Mouse (Mus musculus) embryonic facial prominence, embryonic 10.5 days (tissue): ENCODE results near the gene Cdipt. TPM values are rescaled to one million over a fixed set of nuclear protein-coding genes. Genes with fewer than 3 reads are reported as not detected.

Source experiments
- DNase-seq: peaks from one replicate; pipeline ENCODE4 v3.0.0-alpha.2; 2017; ENCODE audit warnings: low spot score
- H3K27ac ChIP-seq: fragments of 300-500 bp; sonication (generic); replicated peaks from 2 replicates; pipeline ENCODE4 v1.5.1; 2016; ENCODE audit warnings: mild to moderate bottlenecking
- H3K27me3 ChIP-seq: fragments of 300-500 bp; sonication (generic); replicated peaks from 2 replicates; pipeline ENCODE4 v1.6.1; 2016; ENCODE audit warnings: low read depth, mild to moderate bottlenecking; ENCODE audit not compliant: poor library complexity, severe bottlenecking
- H3K36me3 ChIP-seq: fragments of 300-500 bp; sonication (generic); replicated peaks from 2 replicates; pipeline ENCODE4 v1.6.1; 2016; ENCODE audit warnings: mild to moderate bottlenecking, moderate library complexity
- H3K4me1 ChIP-seq: fragments of 300-500 bp; sonication (generic); 2 replicates; pipeline ENCODE4 v1.6.1; 2016
- H3K4me3 ChIP-seq: fragments of 300-500 bp; sonication (generic); 2 replicates; pipeline ENCODE4 v1.5.1; 2016; ENCODE audit warnings: mild to moderate bottlenecking, moderate library complexity
- H3K9me3 ChIP-seq: fragments of 300-500 bp; sonication (generic); 2 replicates; pipeline ENCODE4 v1.6.1; 2016; ENCODE audit warnings: mild to moderate bottlenecking
- WGBS: fragments of 180-500 bp; shearing (Covaris S2); methylation state at CpG from one replicate; pipeline ENCODE4 v1.1.7; 2016; 5-methylcytosine and 5-hydroxymethylcytosine counted together
- polyA plus RNA-seq: library from polyadenylated mRNA; unstranded; fragments of >200 nt; fragmentation: Nextera tagmentation; extraction: Ambion mirVana; gene quantifications from 2 replicates; pipeline ENCODE4 v1.2.1, GENCODE M21; 2016

Cdipt gene
- polyA plus RNA-seq, 1 experiment from 2014 or later, result 85.2 TPM

DNA sequence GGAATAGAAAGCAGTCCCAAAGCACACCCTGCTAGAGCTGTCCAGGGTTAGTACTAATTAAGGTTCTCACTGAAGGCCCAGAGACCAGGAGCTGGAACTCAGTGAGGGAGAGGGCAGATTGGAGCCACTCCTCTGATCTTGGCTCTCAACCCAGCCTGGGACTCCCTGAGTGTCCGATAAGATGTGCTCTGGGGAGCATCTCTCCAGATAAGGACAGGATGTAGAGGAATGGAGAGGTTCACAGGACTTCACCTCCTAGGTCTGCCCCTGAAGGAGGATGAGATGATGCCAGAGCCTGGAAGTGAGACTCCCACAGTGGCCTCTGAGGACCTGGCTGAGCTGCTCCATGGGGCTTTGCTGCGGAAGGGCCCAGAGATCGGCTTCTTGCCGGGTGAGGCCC is 24.0 kb upstream of the Cdipt start:
- Histone ChIP-seq H3K4me3 (peak overlapping the region; percentile 67; the same call in 1 of the 2 replicates), H3K4me1 (peaks cover 35% of the 10 kb centered on the region), H3K36me3 (0 out of 2 replicates have a peak, but pooled peaks cover 5% of the 10 kb centered on the region), H3K9me3 (no peaks in the 10 kb centered on the region), H3K27me3 (peaks cover 60% of the 10 kb centered on the region), H3K27ac (no peak overlapping the region)
- 20% methylated on average over 4 of the region's 4 CpGs for WGBS
- no peak for DNase-seq

DNA sequence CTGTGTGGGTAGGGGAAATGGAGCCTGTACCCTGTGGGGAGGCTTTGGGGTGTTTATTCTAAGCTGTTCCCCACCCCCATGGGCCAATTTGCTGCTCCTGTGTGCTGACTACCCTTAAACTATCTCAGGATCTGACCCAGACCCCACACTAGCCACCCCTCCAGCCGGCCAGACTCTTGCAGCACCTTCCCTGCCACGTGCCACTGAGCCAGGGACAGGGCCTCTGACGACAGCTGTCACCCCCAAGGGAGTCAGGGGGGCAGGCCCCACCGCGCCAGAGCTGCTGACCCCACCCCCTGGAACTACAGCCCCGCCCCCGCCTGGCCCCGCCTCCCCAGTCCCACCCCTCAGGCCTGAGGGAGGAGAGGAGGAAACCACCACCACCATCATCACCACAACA is 23.1 kb upstream of the Cdipt start:
- no peak overlapping the region for H3K27ac ChIP-seq
- under 1% methylated on average over 8 of the region's 8 CpGs for WGBS
- peaks cover 60% of the 10 kb centered on the region for H3K27me3 ChIP-seq
- no peak overlapping the region for H3K4me3 ChIP-seq
- peaks cover 35% of the 10 kb centered on the region for H3K4me1 ChIP-seq
- DNase-seq, result no peak
- H3K36me3 ChIP-seq, result no peaks in the 10 kb centered on the region
- no peaks in the 10 kb centered on the region for H3K9me3 ChIP-seq

DNA sequence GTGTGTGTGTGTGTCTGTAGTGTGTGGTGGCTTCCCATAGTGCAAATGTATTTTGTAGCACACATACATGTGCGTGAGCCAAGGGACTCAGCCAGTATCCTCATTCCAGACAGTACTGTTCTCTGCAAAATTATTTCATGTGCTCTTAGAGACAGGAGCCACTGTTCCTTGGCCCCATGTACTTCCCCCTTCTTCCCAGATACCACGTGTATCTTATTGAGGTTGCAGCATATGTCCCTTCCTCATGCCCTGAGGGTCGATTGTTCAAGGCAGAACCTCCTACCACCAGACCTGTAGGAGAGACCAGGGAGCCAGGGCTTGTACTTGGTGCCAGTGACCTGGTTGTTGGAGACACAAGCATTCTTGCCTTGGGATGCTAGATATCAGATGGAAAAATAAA is 20.6 kb upstream of the Cdipt start:
- 67% methylated on average over 3 of the region's 3 CpGs for WGBS
- Histone ChIP-seq H3K9me3 (no peaks in the 10 kb centered on the region), H3K4me3 (no peak overlapping the region), H3K4me1 (peaks cover 19% of the 10 kb centered on the region), H3K36me3 (no peaks in the 10 kb centered on the region), H3K27ac (no peak overlapping the region), H3K27me3 (peaks cover 37% of the 10 kb centered on the region)
- no peak for DNase-seq

DNA sequence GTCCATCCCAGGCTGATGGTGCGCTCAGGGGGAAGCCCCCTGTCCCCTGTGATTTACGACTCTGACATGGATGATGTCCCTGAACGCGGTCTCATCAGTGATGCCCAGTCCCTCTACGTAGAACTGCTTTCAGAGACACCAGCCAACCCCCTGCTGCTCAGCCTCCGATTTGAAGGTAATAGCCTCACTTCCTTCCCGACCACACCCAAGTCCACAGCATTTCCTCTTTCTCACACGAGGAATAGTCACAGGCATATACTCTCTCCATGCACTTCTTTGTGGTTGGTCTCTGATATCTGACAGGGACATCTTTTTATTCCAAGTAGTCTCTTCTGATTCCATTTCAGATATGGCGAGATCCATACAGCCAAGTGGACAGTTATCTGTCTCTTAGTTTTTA is 15.9 kb upstream of the Cdipt start:
- Histone ChIP-seq H3K4me1 (peaks cover 7% of the 10 kb centered on the region), H3K4me3 (no peak overlapping the region), H3K27me3 (peaks cover 36% of the 10 kb centered on the region), H3K27ac (no peak overlapping the region), H3K9me3 (no peaks in the 10 kb centered on the region), H3K36me3 (no peaks in the 10 kb centered on the region)
- 78% methylated on average over 9 of the region's 9 CpGs for WGBS
- no peak for DNase-seq

DNA sequence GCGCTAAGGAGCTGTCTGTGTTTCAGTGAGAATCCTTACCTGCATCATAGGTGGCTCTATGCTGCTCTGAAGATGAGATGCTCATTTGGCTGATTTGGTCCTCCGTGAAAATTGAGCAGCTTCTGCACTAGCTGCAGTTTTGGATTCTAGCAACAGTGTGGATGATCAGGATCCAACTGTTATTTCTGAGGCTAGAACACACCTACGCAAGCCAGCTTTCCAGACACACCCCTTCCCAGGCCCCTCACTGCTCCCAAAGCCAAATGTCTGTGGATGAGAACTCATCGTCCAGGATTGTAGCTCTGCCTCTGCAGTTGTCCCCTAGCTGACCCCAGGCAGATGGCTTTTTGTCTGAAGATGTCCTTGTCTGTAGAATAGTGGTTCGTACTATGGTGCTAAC is 14.6 kb upstream of the Cdipt start:
- 89% methylated on average over 5 of the region's 5 CpGs for WGBS
- no peaks in the 10 kb centered on the region for H3K36me3 ChIP-seq
- H3K27me3 ChIP-seq, result peaks cover 36% of the 10 kb centered on the region
- no peak for DNase-seq
- no peak overlapping the region for H3K27ac ChIP-seq
- H3K9me3 ChIP-seq, result no peaks in the 10 kb centered on the region
- no peak overlapping the region for H3K4me3 ChIP-seq
- H3K4me1 ChIP-seq, result peaks cover 7% of the 10 kb centered on the region

DNA sequence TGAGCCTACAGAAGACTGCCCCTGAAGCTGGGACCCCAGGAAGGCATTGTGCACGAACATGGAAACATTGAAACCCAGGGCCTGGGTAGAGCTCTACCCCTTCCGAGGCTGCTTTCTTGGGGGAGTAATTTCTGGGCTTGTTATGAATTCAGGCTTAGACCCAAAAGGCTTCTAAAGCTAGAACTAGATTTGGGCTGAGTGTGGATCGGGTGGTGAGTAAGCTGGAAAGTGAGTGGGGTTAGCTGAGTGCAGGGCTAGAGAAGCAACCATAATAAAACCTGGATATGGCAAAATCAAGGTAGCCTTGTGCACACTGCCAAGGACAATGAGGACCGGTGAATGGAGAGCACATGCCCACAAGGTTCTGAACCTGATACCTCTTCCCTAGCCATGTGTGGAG is 13.7 kb upstream of the Cdipt start:
- peaks cover 36% of the 10 kb centered on the region for H3K27me3 ChIP-seq
- WGBS, result 83% methylated on average over 4 of the region's 4 CpGs
- H3K4me1 ChIP-seq, result peaks cover 7% of the 10 kb centered on the region
- H3K36me3 ChIP-seq, result no peaks in the 10 kb centered on the region
- H3K27ac ChIP-seq, result no peak overlapping the region
- DNase-seq, result no peak
- H3K4me3 ChIP-seq, result no peak overlapping the region
- H3K9me3 ChIP-seq, result no peaks in the 10 kb centered on the region

DNA sequence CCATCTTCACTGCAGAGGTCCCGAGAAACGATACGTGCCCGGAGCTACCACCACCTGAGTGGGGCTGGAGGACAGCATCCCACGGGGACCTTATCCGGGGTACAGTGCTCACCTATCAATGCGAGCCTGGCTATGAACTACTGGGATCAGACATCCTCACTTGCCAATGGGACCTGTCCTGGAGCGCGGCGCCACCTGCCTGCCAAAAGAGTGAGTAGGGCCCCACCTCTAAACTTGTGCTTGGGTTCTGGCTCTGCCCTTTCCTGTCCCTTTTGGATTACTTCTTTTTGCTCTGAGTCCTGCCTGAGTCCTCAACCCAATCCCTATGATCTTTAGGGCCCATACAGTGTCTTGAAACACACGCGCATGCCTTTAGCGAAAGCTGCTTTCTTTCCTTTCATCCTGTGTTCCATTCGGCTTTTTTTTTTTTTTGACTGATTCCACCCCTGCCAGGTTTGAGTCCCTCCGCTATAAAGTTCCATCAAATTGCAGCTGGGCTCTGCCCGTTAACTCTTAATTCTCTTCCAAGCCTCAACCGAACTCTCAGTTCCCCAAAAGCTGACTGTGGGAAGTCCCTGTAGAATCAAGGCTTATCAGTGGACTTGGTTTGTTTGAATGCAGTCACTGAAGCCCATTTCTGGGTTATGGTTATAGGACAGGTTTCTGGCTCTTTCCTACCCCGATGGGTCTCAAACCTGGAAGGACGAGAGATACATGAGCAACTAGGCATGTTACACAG is 12.0 kb upstream of the Cdipt start:
- H3K36me3 ChIP-seq, result no peaks in the 10 kb centered on the region
- no peaks in the 10 kb centered on the region for H3K9me3 ChIP-seq
- peaks cover 7% of the 10 kb centered on the region for H3K4me1 ChIP-seq
- peak; percentile 61 for DNase-seq
- H3K4me3 ChIP-seq, result peak overlapping the region; percentile 22; the same call in 1 of the 2 replicates
- peaks cover 36% of the 10 kb centered on the region for H3K27me3 ChIP-seq
- 28% methylated on average over 19 of the region's 19 CpGs for WGBS
- H3K27ac ChIP-seq, result no peak overlapping the region

DNA sequence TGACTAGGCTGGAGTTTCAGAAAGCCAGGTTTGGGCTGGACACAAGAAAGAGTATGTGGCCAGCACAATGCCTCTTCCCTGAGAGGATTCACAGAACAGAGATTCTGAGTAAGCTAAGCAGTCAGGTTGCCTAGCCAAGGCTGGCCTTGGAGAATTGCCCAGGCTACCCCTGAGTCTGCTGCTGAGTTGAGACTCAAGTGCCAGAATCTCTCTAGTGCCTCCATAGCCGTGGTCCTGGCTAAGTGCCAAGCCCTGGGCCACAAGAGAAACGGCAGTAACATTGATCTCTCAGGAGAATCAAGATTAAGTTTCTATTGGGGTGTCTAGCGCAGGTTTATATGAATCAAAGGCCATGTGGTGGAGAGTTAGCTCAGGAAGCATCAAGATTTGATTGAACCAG is 10.1 kb upstream of the Cdipt start:
- WGBS, result 89% methylated on average over 3 of the region's 3 CpGs
- Histone ChIP-seq H3K4me1 (peaks cover 7% of the 10 kb centered on the region), H3K4me3 (no peak overlapping the region), H3K36me3 (no peaks in the 10 kb centered on the region), H3K27ac (no peak overlapping the region), H3K27me3 (peaks cover 36% of the 10 kb centered on the region), H3K9me3 (no peaks in the 10 kb centered on the region)
- no peak for DNase-seq

DNA sequence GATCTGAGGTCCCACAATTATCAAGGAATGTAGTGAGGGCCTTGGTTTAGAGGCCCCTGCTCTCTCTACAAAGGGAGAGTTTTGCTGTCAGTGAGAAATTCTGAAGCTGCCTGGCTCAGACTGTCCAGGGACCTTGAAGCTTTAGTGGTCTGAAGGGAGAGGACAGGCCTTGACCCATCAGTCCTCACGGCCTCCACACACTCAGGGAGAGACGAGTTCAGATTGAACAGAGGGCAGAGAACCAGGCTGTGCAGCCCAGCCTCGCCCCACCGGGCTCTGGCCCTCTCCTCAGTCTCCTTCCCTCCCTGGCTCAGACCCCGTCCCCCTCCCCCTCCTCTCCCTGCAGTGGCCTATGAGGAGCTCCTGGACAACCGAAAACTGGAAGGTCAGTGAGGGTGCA is 8.4 kb upstream of the Cdipt start:
- no peak for DNase-seq
- Histone ChIP-seq H3K4me1 (peaks cover 7% of the 10 kb centered on the region), H3K27me3 (peaks cover 22% of the 10 kb centered on the region), H3K9me3 (no peaks in the 10 kb centered on the region), H3K4me3 (no peak overlapping the region), H3K27ac (no peak overlapping the region), H3K36me3 (no peaks in the 10 kb centered on the region)
- WGBS, result 68% methylated on average over 6 of the region's 6 CpGs

DNA sequence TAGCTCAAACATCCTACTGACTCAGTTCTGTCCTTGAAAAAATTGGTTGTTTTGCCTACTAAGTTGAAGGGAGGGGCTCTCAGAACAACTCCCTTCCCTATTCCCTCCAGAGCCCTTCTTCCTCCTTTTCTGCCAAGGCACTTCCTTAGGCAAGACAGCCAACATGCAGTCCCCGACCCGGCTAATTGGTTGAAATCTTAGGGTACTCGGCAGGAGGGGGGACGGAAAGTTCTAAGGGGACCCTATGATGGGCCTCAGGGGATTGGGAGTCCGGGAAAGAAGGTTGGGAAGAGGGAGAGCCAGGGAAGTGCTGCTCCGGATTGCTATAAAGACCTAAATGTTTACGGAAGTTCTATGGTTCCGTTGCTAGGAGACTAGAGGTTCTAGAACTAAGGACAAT is 221 bp upstream of the Cdipt start:
- Histone ChIP-seq H3K27ac (peak overlapping the region; percentile 98), H3K36me3 (peaks cover 27% of the 10 kb centered on the region), H3K4me3 (peak overlapping the region; percentile 94), H3K9me3 (no peaks in the 10 kb centered on the region), H3K4me1 (peaks cover 17% of the 10 kb centered on the region), H3K27me3 (no peaks in the 10 kb centered on the region)
- WGBS, result 13% methylated on average over 8 of the region's 8 CpGs
- no peak for DNase-seq

DNA sequence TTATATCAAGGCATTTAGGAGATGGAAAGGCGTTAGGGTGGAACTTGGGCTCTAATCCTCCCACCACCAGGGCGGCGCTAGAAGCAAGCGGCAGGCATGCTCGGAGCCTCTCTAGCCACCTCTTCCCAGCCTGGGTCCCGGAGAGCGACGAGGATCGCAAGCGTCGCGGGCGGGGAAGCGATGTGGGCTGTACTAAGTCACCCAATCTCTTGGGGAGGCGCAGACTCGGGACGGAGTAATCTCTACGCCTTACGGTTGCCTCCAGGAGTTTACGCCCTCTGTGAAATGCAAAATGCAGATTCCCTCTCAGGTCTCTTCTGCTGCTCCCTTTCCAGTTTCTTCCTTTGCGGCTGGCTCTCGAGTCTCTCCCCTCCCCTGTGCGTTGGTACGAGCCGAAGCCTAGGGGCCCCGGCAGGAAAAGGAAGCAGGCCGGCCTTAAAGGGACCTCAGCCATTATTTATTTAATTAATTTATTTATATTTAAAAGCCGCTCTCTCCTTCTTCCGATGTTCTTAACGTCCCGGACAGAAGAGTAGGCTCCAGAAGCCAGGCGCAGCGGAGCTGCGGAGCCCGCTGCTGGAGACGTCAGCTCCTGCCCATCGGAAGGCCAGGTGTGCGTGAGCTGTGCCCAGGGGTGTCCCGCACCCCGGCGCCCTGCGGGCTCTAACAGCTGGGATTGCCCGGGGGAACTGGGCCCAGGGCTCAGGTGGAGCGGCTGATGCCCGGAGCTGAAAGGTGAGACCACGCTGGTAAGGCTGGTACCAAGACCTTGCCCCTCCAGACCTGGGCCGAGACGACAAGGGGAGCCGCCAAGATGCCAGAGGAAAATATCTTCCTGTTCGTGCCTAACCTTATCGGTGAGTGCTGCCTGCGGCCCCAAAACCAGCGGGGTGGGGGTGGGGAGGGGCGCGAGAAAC is 494 bp downstream of the Cdipt start, which contains the start of gene Cdiptos:
Cdiptos (minus strand) TSS at position 149 of the 917 bp plus-strand sequence.
- H3K4me1 ChIP-seq, result peaks cover 17% of the 10 kb centered on the region
- peaks cover 33% of the 10 kb centered on the region for H3K36me3 ChIP-seq
- H3K27me3 ChIP-seq, result no peaks in the 10 kb centered on the region
- H3K9me3 ChIP-seq, result no peaks in the 10 kb centered on the region
- DNase-seq, result peak; percentile 98
- peak within 1 kb of the TSS; percentile 98 for H3K27ac ChIP-seq
- peak within 1 kb of the TSS; percentile 94 for H3K4me3 ChIP-seq
- WGBS, result under 1% methylated on average over 55 of the region's 55 CpGs

DNA sequence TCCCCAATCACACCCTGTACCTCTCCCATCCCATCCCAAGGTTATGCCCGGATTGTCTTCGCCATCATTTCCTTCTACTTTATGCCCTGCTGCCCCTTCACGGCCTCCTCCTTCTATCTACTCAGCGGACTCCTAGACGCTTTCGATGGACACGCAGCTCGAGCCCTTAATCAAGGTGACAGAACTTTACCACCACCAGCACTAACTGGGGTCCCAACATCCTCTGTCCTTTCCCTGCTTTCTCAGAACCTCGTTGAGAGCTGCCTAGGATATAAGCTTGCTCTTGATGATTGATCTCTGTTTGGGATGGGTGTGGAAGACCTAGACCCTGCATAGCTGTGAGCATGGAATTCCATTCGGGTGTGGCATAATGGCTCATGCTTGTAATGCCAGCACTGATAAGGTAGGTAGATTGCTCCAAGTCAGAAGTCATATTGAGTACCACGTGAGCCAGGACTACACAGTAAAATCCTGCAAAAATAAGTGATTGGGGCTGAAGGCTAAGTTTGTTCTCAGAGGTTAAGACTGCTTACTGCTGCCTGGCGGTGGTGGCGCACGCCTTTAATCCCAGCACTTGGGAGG is 1.3 kb downstream of the Cdipt start:
- peak overlapping the region; percentile 98 for H3K27ac ChIP-seq
- peak overlapping the region; percentile 94 for H3K4me3 ChIP-seq
- H3K4me1 ChIP-seq, result peaks cover 17% of the 10 kb centered on the region
- no peaks in the 10 kb centered on the region for H3K9me3 ChIP-seq
- peaks cover 37% of the 10 kb centered on the region for H3K36me3 ChIP-seq
- no peaks in the 10 kb centered on the region for H3K27me3 ChIP-seq
- 29% methylated on average over 14 of the region's 14 CpGs for WGBS
- DNase-seq, result no peak
